Mouse (Mus musculus) forebrain, postnatal 0 days (tissue): ENCODE measurements at regions not wholly inside any gene's neighbourhood (a gene's known extent, or its start where the extent isn't known, plus 50 kb on each side); places are given as distances from the start of the nearest gene placed in this dataset.

Experiments
- ATAC-seq: fragments of 200-750 bp; cut with Nextera tagmentation; 2 replicates; pipeline ENCODE4 v1.8.0; 2017; ENCODE audit warnings: mild to moderate bottlenecking, moderate library complexity
- DNase-seq: peaks from one replicate; pipeline ENCODE4 v3.0.0-alpha.2; 2015
- H3K27ac ChIP-seq: fragments of 300-500 bp; sonication (generic); 2 replicates; pipeline ENCODE4 v1.5.1; 2014; ENCODE audit warnings: low read depth, mild to moderate bottlenecking, antibody characterized with exemption, low read length, moderate library complexity, mixed read lengths
- H3K27me3 ChIP-seq: fragments of 300-500 bp; sonication (generic); 2 replicates; pipeline ENCODE4 v1.6.1; 2014; ENCODE audit warnings: mild to moderate bottlenecking, low read length, mixed read lengths; ENCODE audit not compliant: insufficient read depth
- H3K36me3 ChIP-seq: fragments of 300-500 bp; sonication (generic); 2 replicates; pipeline ENCODE4 v1.6.1; 2014; ENCODE audit warnings: mild to moderate bottlenecking, moderate library complexity; ENCODE audit not compliant: insufficient read depth
- H3K4me1 ChIP-seq: fragments of 300-500 bp; sonication (generic); 2 replicates; pipeline ENCODE4 v1.6.1; 2014; ENCODE audit warnings: antibody characterized with exemption; ENCODE audit not compliant: insufficient read depth
- H3K4me2 ChIP-seq: fragments of 300-500 bp; sonication (generic); 2 replicates; pipeline ENCODE4 v1.6.1; 2014; ENCODE audit warnings: low read depth, mild to moderate bottlenecking, moderate library complexity
- H3K4me3 ChIP-seq: fragments of 300-500 bp; sonication (generic); 2 replicates; pipeline ENCODE4 v1.5.1; 2014; ENCODE audit warnings: low read depth, low read length, mixed read lengths
- H3K9ac ChIP-seq: fragments of 300-500 bp; sonication (generic); 2 replicates; pipeline ENCODE4 v1.6.1; 2014; ENCODE audit warnings: mild to moderate bottlenecking
- H3K9me3 ChIP-seq: fragments of 300-500 bp; sonication (generic); 2 replicates; pipeline ENCODE4 v1.6.1; 2016; ENCODE audit warnings: low read length
- CTCF ChIP-seq: sonication (generic); IDR thresholded peaks from 2 replicates; pipeline ENCODE4 v1.5.1; 2016; ENCODE audit warnings: antibody characterized with exemption, control low read depth, low read depth
- WGBS: fragments of 180-500 bp; shearing (Covaris S2); extraction: QIAGEN DNeasy Blood & Tissue Kit; methylation state at CpG from one replicate; pipeline ENCODE4 v1.1.7; 2014; 5-methylcytosine and 5-hydroxymethylcytosine counted together

GRCm38 (mm10) chr9:11629461-11629860 is 724.9 kb upstream of the Cntn5 start:
- DNase-seq (no peak), ATAC-seq (no peak)
- 39% methylated on average over 2 of the region's 2 CpGs for WGBS
- H3K27ac ChIP-seq: no peak overlapping the region
- no peak overlapping the region for H3K4me2 ChIP-seq
- no peak for TF ChIP-seq CTCF
- no peaks in the 10 kb centered on the region for H3K36me3 ChIP-seq
- no peaks in the 10 kb centered on the region for H3K4me1 ChIP-seq
- H3K27me3 ChIP-seq: no peaks in the 10 kb centered on the region
- no peaks in the 10 kb centered on the region for H3K9me3 ChIP-seq
- no peak overlapping the region for H3K4me3 ChIP-seq
- H3K9ac ChIP-seq: no peak overlapping the region

- H3K36me3 ChIP-seq: no peaks in the 10 kb centered on the region
- no peak for ATAC-seq
- H3K4me3 ChIP-seq: no peak overlapping the region
- no peaks in the 10 kb centered on the region for H3K9me3 ChIP-seq
- DNase-seq: no peak
- no peak for TF ChIP-seq CTCF
- H3K4me1 ChIP-seq: no peaks in the 10 kb centered on the region
- no peak overlapping the region for H3K9ac ChIP-seq
- no peak overlapping the region for H3K4me2 ChIP-seq
- no peaks in the 10 kb centered on the region for H3K27me3 ChIP-seq
- 95% methylated on average over 2 of the region's 2 CpGs for WGBS
- no peak overlapping the region for H3K27ac ChIP-seq
These were observed 699.8 kb upstream of the Cntn5 start for GRCm38 (mm10) chr9:11604381-11604780.

GRCm38 (mm10) chr9:11603884-11604283 is 699.3 kb upstream of the Cntn5 start:
- WGBS: 79% methylated on average over 3 of the region's 3 CpGs
- Histone ChIP-seq H3K4me3 (no peak overlapping the region), H3K27ac (no peak overlapping the region), H3K9me3 (no peaks in the 10 kb centered on the region), H3K36me3 (no peaks in the 10 kb centered on the region), H3K4me2 (no peak overlapping the region), H3K4me1 (no peaks in the 10 kb centered on the region), H3K9ac (no peak overlapping the region), H3K27me3 (no peaks in the 10 kb centered on the region)
- TF ChIP-seq CTCF: no peak
- DNase-seq (no peak), ATAC-seq (no peak)

GRCm38 (mm10) chr9:11602857-11603256 is 698.3 kb upstream of the Cntn5 start:
- H3K27ac ChIP-seq: no peak overlapping the region
- H3K4me2 ChIP-seq: no peak overlapping the region
- no peaks in the 10 kb centered on the region for H3K4me1 ChIP-seq
- no peaks in the 10 kb centered on the region for H3K9me3 ChIP-seq
- no peak overlapping the region for H3K9ac ChIP-seq
- H3K27me3 ChIP-seq: no peaks in the 10 kb centered on the region
- no peaks in the 10 kb centered on the region for H3K36me3 ChIP-seq
- H3K4me3 ChIP-seq: no peak overlapping the region
- WGBS: 70% methylated on average over 2 of the region's 2 CpGs
- peak; percentile 8 for DNase-seq
- no peak for TF ChIP-seq CTCF
- peak; percentile 61 for ATAC-seq

- Histone ChIP-seq H3K27ac (no peak overlapping the region), H3K9ac (no peak overlapping the region), H3K4me3 (no peak overlapping the region), H3K9me3 (no peaks in the 10 kb centered on the region), H3K4me2 (no peak overlapping the region), H3K4me1 (no peaks in the 10 kb centered on the region), H3K36me3 (no peaks in the 10 kb centered on the region), H3K27me3 (no peaks in the 10 kb centered on the region)
- no peak for DNase-seq
- no peak for TF ChIP-seq CTCF
- WGBS: 76% methylated on average over 2 of the region's 2 CpGs
- no peak for ATAC-seq
These were observed 674.4 kb upstream of the Cntn5 start for GRCm38 (mm10) chr9:11579011-11579410.

- DNase-seq: no peak
- TF ChIP-seq CTCF: no peak
- no peaks in the 10 kb centered on the region for H3K9me3 ChIP-seq
- no peak for ATAC-seq
- H3K27me3 ChIP-seq: no peaks in the 10 kb centered on the region
- no peak overlapping the region for H3K9ac ChIP-seq
- no peak overlapping the region for H3K27ac ChIP-seq
- no peak overlapping the region for H3K4me3 ChIP-seq
- WGBS: 70% methylated on average over 1 of the region's 1 CpGs
- H3K4me1 ChIP-seq: no peaks in the 10 kb centered on the region
- H3K4me2 ChIP-seq: no peak overlapping the region
- H3K36me3 ChIP-seq: no peaks in the 10 kb centered on the region
These were observed 658.3 kb upstream of the Cntn5 start for GRCm38 (mm10) chr9:11562885-11563284.

- no peak overlapping the region for H3K9ac ChIP-seq
- H3K4me3 ChIP-seq: no peak overlapping the region
- DNase-seq: no peak
- H3K9me3 ChIP-seq: no peaks in the 10 kb centered on the region
- 63% methylated on average over 1 of the region's 1 CpGs for WGBS
- no peak for TF ChIP-seq CTCF
- H3K36me3 ChIP-seq: no peaks in the 10 kb centered on the region
- H3K27me3 ChIP-seq: no peaks in the 10 kb centered on the region
- no peak overlapping the region for H3K4me2 ChIP-seq
- no peak for ATAC-seq
- no peak overlapping the region for H3K27ac ChIP-seq
- H3K4me1 ChIP-seq: no peaks in the 10 kb centered on the region
These were observed 654.8 kb upstream of the Cntn5 start for GRCm38 (mm10) chr9:11559384-11559783.
